Mouse (Mus musculus) CH12.LX (cell line): ENCODE data around the gene Ncor2. TPM values are rescaled to one million over a fixed set of nuclear protein-coding genes. Genes with fewer than 3 reads are reported as not detected.

Experiments
- DNase-seq: peaks from one replicate; pipeline ENCODE4 v3.0.0-alpha.2; 2013; ENCODE audit errors: extremely low read depth
- H3K27ac ChIP-seq: 2 replicates; pipeline ENCODE4 v1.5.1; 2012; ENCODE audit warnings: low read depth, mild to moderate bottlenecking, control low read depth, moderate library complexity; ENCODE audit not compliant: insufficient read depth
- H3K27me3 ChIP-seq: replicated peaks from 2 replicates; pipeline ENCODE3; 2012; ENCODE audit warnings: inconsistent platforms
- H3K36me3 ChIP-seq, 2 experiments: replicated peaks in 1 of 2; 2 replicates each; pipeline versions ENCODE3 to v1.6.1; 2012; ENCODE audit warnings: inconsistent platforms in 1 of 2, low read length in 1 of 2, mild to moderate bottlenecking in 1 of 2, mixed read lengths in 1 of 2, moderate library complexity in 1 of 2; ENCODE audit not compliant: control insufficient read depth in 1 of 2, insufficient read depth in 1 of 2
- H3K4me1 ChIP-seq, 2 experiments: 2 replicates each; pipeline ENCODE4 v1.6.1; 2012; ENCODE audit warnings: inconsistent platforms in 1 of 2, moderate library complexity in 1 of 2; ENCODE audit not compliant: insufficient read depth in 2 of 2, control insufficient read depth in 1 of 2
- H3K4me2 ChIP-seq: 2 replicates; pipeline ENCODE4 v1.6.1; 2012; ENCODE audit warnings: low read depth, mild to moderate bottlenecking, control low read depth; ENCODE audit not compliant: poor library complexity, insufficient read depth, severe bottlenecking
- H3K4me3 ChIP-seq, 3 experiments: fragments of 150-350 bp in 1 of 3; sonication (generic) in 1 of 3; replicated peaks in 1 of 3; 2 replicates each; pipeline versions ENCODE3 to v1.5.1; 2011 to 2012; ENCODE audit warnings: low read depth in 2 of 3, low read length in 2 of 3, mild to moderate bottlenecking in 2 of 3, moderate library complexity in 2 of 3, control low read depth in 1 of 3, improper control_type of control experiment in 1 of 3, inconsistent platforms in 1 of 3, mixed read lengths in 1 of 3; ENCODE audit not compliant: poor library complexity in 1 of 3
- H3K79me2 ChIP-seq: replicated peaks from 2 replicates; pipeline ENCODE4 v1.6.1; 2012; ENCODE audit warnings: mild to moderate bottlenecking, moderate library complexity; ENCODE audit not compliant: control insufficient read depth, poor library complexity, insufficient read depth, severe bottlenecking; ENCODE audit errors: extremely low read depth
- H3K9ac ChIP-seq: 2 replicates; pipeline ENCODE4 v1.6.1; 2012; ENCODE audit warnings: low read depth, mild to moderate bottlenecking, control low read depth, moderate library complexity; ENCODE audit not compliant: insufficient read depth
- H3K9me3 ChIP-seq: replicated peaks from 2 replicates; pipeline ENCODE3; 2012; ENCODE audit warnings: low read length, inconsistent platforms, mixed read lengths
- BHLHE40 ChIP-seq: IDR thresholded peaks from 2 replicates; pipeline ENCODE4 v1.6.1; 2011; ENCODE audit warnings: mild to moderate bottlenecking, low read depth, low read length, improper control_type of control experiment
- CHD1 ChIP-seq: IDR thresholded peaks from 2 replicates; pipeline ENCODE4 v1.6.1; 2012; ENCODE audit warnings: low read depth, low read length, improper control_type of control experiment, inconsistent platforms
- CHD2 ChIP-seq: IDR thresholded peaks from 2 replicates; pipeline ENCODE4 v1.6.1; 2011; ENCODE audit warnings: low read length, improper control_type of control experiment
- E2F4 ChIP-seq: IDR thresholded peaks from 2 replicates; pipeline ENCODE4 v1.6.1; 2011; ENCODE audit warnings: low read depth, low read length, improper control_type of control experiment; ENCODE audit not compliant: insufficient replicate concordance
- ELF1 ChIP-seq: IDR thresholded peaks from 2 replicates; pipeline ENCODE4 v1.6.1; 2014; ENCODE audit warnings: low read depth, mild to moderate bottlenecking, inconsistent platforms, low read length, improper control_type of control experiment
- ETS1 ChIP-seq: conservative IDR thresholded peaks from 2 replicates; pipeline ENCODE4 v1.6.1; 2012; ENCODE audit warnings: low read depth, mild to moderate bottlenecking, inconsistent platforms, low read length, improper control_type of control experiment, moderate library complexity
- GABPA ChIP-seq: IDR thresholded peaks from 2 replicates; pipeline ENCODE4 v1.6.1; 2012; ENCODE audit warnings: low read depth, low read length, improper control_type of control experiment, inconsistent platforms; ENCODE audit not compliant: insufficient replicate concordance
- JUND ChIP-seq: conservative IDR thresholded peaks from 2 replicates; pipeline ENCODE4 v1.6.1; 2011; ENCODE audit warnings: low read depth, low read length, improper control_type of control experiment
- KAT2A ChIP-seq: IDR thresholded peaks from 2 replicates; pipeline ENCODE4 v1.6.1; 2012; ENCODE audit warnings: low read length, improper control_type of control experiment, inconsistent platforms; ENCODE audit not compliant: insufficient replicate concordance
- MAFK ChIP-seq: IDR thresholded peaks from 2 replicates; pipeline ENCODE4 v1.6.1; 2011; ENCODE audit warnings: low read length, improper control_type of control experiment; ENCODE audit not compliant: insufficient replicate concordance
- MAZ ChIP-seq: IDR thresholded peaks from 2 replicates; pipeline ENCODE4 v1.6.1; 2012; ENCODE audit warnings: low read depth, mild to moderate bottlenecking, inconsistent platforms, low read length, improper control_type of control experiment, moderate library complexity
- MEF2A ChIP-seq: IDR thresholded peaks from 2 replicates; pipeline ENCODE4 v1.6.1; 2014; ENCODE audit warnings: low read depth, mild to moderate bottlenecking, inconsistent platforms, low read length, improper control_type of control experiment, borderline replicate concordance
- MXI1 ChIP-seq: IDR thresholded peaks from 2 replicates; pipeline ENCODE4 v1.6.1; 2011; ENCODE audit warnings: mild to moderate bottlenecking, low read depth, low read length, improper control_type of control experiment
- MYC ChIP-seq: IDR thresholded peaks from 2 replicates; pipeline ENCODE4 v1.6.1; 2011; ENCODE audit warnings: low read depth, mild to moderate bottlenecking, improper control_type of control experiment, low read length
- PAX5 ChIP-seq: IDR thresholded peaks from 2 replicates; pipeline ENCODE4 v1.6.1; 2012; ENCODE audit warnings: low read length, inconsistent platforms, mixed read lengths
- POLR2AphosphoS2 ChIP-seq: IDR thresholded peaks from 2 replicates; pipeline ENCODE4 v1.6.1; 2011; ENCODE audit warnings: low read depth, low read length, improper control_type of control experiment
- RAD21 ChIP-seq: IDR thresholded peaks from 2 replicates; pipeline ENCODE4 v1.6.1; 2011; ENCODE audit warnings: low read depth, mild to moderate bottlenecking, low read length, improper control_type of control experiment, moderate library complexity
- SIN3A ChIP-seq: IDR thresholded peaks from 2 replicates; pipeline ENCODE4 v1.6.1; 2012; ENCODE audit warnings: low read length, improper control_type of control experiment, inconsistent platforms
- SMC3 ChIP-seq: IDR thresholded peaks from 2 replicates; pipeline ENCODE4 v1.6.1; 2011; ENCODE audit warnings: low read depth, low read length, improper control_type of control experiment
- TBP ChIP-seq: conservative IDR thresholded peaks from 2 replicates; pipeline ENCODE4 v1.6.1; 2011; ENCODE audit warnings: low read depth, low read length, improper control_type of control experiment
- USF1 ChIP-seq: IDR thresholded peaks from 2 replicates; pipeline ENCODE4 v1.6.1; 2014; ENCODE audit warnings: low read depth, mild to moderate bottlenecking, inconsistent platforms, low read length, improper control_type of control experiment
- ZC3H11A ChIP-seq: IDR thresholded peaks from 2 replicates; pipeline ENCODE4 v1.6.1; 2012; ENCODE audit warnings: low read depth, mild to moderate bottlenecking, inconsistent platforms, low read length, improper control_type of control experiment
- ZKSCAN1 ChIP-seq: IDR thresholded peaks from 2 replicates; pipeline ENCODE4 v1.6.1; 2012; ENCODE audit warnings: low read depth, inconsistent platforms, low read length, improper control_type of control experiment, borderline replicate concordance
- ZMIZ1 ChIP-seq: IDR thresholded peaks from 2 replicates; pipeline ENCODE4 v1.6.1; 2012; ENCODE audit warnings: low read depth, mild to moderate bottlenecking, inconsistent platforms, low read length, improper control_type of control experiment
- dilution Hi-C: fragments of 300-500 bp; cut with MboI; formaldehyde crosslinking; loops from 2 replicates; pipeline ENCODE4 v1.14.3; 2020; ENCODE audit warnings: low sequenced_read_pairs; ENCODE audit not compliant: extremely low pct_unique_long_range_greater_than_20kb, extremely low pct_ligation_motif_present
- in situ Hi-C: fragments of 300-500 bp; cut with MboI; formaldehyde crosslinking; loops from 3 replicates; pipeline ENCODE4 v1.14.3; 2019; ENCODE audit warnings: low sequenced_read_pairs, low pct_ligation_motif_present, low pct_unique_long_range_greater_than_20kb, mixed read lengths
- polyA plus RNA-seq: library from polyadenylated mRNA; unstranded; fragments of >175 nt; gene quantifications from 2 replicates; pipeline ENCODE4 v1.2.1, GENCODE M21; 2012; ENCODE audit warnings: low read depth; ENCODE audit not compliant: insufficient read length
- total RNA-seq, 2 experiments: library from RNA; depleted of rRNA; stranded (reverse); fragments of 300-350 nt in 1 of 2; fragments of >200 nt in 1 of 2; gene quantifications; 2 replicates each; pipeline ENCODE4 v1.2.3; 2012 to 2014

Ncor2 gene
- total and polyA plus RNA-seq, 3 experiments = 3.9 to 44.7 (median 10.8) TPM

DNA sequence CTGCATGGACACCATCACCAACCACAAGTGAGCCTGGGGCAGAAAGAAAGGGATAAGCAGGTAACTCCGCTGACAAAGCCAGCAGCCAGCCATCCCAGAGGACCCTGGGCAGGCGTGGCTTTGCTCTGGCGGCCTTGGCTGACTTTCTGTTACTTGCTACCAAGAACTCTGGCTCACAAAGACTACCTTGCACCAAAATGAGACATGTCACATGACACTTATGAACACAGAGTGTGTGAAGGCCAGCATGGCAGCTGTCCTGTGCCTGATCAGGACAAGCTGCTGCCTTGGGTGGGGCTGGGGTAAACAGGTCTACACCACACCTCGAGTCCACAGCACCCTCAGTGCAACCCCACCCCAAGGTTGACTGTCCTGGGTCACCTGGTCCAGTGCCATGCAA, 51.6 kb downstream of the Ncor2 start:
- H3K4me2 ChIP-seq = no peak overlapping the region
- DNase-seq = no peak
- H3K79me2 ChIP-seq = peaks cover 4% of the 10 kb centered on the region; the same call in 1 of the 2 replicates
- no peak overlapping the region for H3K27ac ChIP-seq
- H3K4me3 ChIP-seq = no peak overlapping the region
- TF ChIP-seq MAFK (no peak), ZMIZ1 (no peak), E2F4 (no peak), TBP (no peak), CHD2 (no peak), MEF2A (no peak), POLR2AphosphoS2 (no peak), GABPA (no peak), ELF1 (no peak), USF1 (no peak), ETS1 (no peak), SIN3A (no peak), JUND (no peak), ZC3H11A (no peak), CHD1 (no peak), BHLHE40 (no peak), SMC3 (no peak), KAT2A (no peak), RAD21 (no peak)
- H3K9me3 ChIP-seq = no peaks in the 10 kb centered on the region
- in situ Hi-C loops = loop anchor here (10.0 kb wide), 2 partner anchors 47 to 117 kb away; partner anchors contain the start of gene Ncor2
- H3K4me1 ChIP-seq = peaks cover 32 to 94% of the 10 kb centered on the region in 2 experiments
- H3K36me3 ChIP-seq = peaks cover 8 to 38% of the 10 kb centered on the region in 2 experiments
- H3K9ac ChIP-seq = no peak overlapping the region
- no peaks in the 10 kb centered on the region for H3K27me3 ChIP-seq
- dilution Hi-C loops = no loop called here

- no peak overlapping the region for H3K4me3 ChIP-seq
- H3K4me1 ChIP-seq = peaks cover 32 to 80% of the 10 kb centered on the region in 2 experiments
- H3K9ac ChIP-seq = no peak overlapping the region
- peaks cover 4% of the 10 kb centered on the region; the same call in 1 of the 2 replicates for H3K79me2 ChIP-seq
- in situ Hi-C loops = loop anchor here (10.0 kb wide), 2 partner anchors 49 to 119 kb away; partner anchors contain the start of gene Ncor2
- no peak overlapping the region for H3K27ac ChIP-seq
- H3K36me3 ChIP-seq = peaks cover 17 to 45% of the 10 kb centered on the region in 2 experiments
- dilution Hi-C loops = no loop called here
- no peaks in the 10 kb centered on the region for H3K27me3 ChIP-seq
- TF ChIP-seq MEF2A (no peak), MAZ (no peak), MYC (no peak), USF1 (no peak), ZKSCAN1 (no peak), PAX5 (no peak), MXI1 (no peak)
- H3K9me3 ChIP-seq = no peaks in the 10 kb centered on the region
- no peak for DNase-seq
- H3K4me2 ChIP-seq = no peak overlapping the region
These were observed 53.0 kb downstream of the Ncor2 start for GRCm38 (mm10) chr5:125125966-125126464.
